Mouse (Mus musculus) testis, adult 2 months (tissue): ENCODE data around the gene Nufip1.

Experiments used
- CTCF ChIP-seq: fragments of 200-500 bp; IDR thresholded peaks from 2 replicates; pipeline ENCODE4 v1.5.1; 2012; ENCODE audit warnings: low read depth, mild to moderate bottlenecking, inconsistent platforms, low read length, moderate library complexity; ENCODE audit not compliant: control insufficient read depth, insufficient read depth, insufficient replicate concordance
- POLR2A ChIP-seq: fragments of 200-500 bp; IDR thresholded peaks from 2 replicates; pipeline ENCODE4 v1.6.1; 2012; ENCODE audit warnings: low read depth, mild to moderate bottlenecking, inconsistent platforms, low read length, moderate library complexity; ENCODE audit not compliant: control insufficient read depth

DNA sequence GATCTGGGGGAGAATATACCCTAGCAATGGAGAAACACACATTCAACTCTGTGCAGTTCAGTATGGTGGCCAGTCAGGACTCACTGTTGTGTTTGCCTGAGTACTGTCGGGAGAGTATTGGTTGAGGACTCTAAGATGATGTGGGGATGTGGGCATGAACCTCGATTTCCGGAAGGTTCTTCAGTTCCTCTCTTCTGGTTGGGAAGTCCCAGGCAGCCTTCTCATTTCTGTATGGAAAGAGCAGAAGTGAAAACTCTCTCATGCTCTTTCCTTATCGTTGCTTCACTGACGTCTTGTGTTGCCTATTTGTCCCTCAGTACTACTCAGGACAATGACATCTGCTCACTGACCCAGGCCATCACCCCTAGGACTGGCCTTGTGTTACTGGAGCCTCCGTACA, 68.7 kb downstream of the Nufip1 start:
- TF ChIP-seq POLR2A (no peak), CTCF (no peak)
